In genomic region chr4:143412219-143413092, GRCm38 (mm10) we compare ENCODE assay signal across 8 mouse cellular contexts. TPM values are rescaled to one million over a fixed set of nuclear protein-coding genes. Genes with fewer than 3 reads are reported as not detected.
DNase-seq lines count a peak whose midpoint lies in the region; ATAC-seq lines count a peak whose summit lies in the region.

Gene Pramef8 (plus strand): TSS chr4:143412426.

- peak within 1 kb of the TSS; percentile 81 for H3K27ac ChIP-seq in lung, embryonic 16.5 days (ENCODE audit: low read length)

- peak; percentile 54 for DNase-seq in MEL-GATA-1-ER (ENCODE audit: extremely low read depth, low read depth)
- DNase-seq in cerebellum, adult 8-10 months, result peak; percentile 87
- peak; percentile 93 for DNase-seq in forelimb bud, embryonic 11.5 days (ENCODE audit: low read depth, low spot score)
- DNase-seq in layer of hippocampus, adult 9-10 months (ENCODE audit: low spot score), result peak; percentile 79
- peak; percentile 73 for DNase-seq in ovary, postnatal 10 days (ENCODE audit: low spot score)
- peak; percentile 82 to 83 for DNase-seq in thymus, postnatal 10 days (ENCODE audit: low spot score in 2 of 2)

- WGBS in lung, embryonic 16.5 days, result under 1% methylated on average over 50 of the region's 50 CpGs

- H3K4me1 ChIP-seq in lung, embryonic 16.5 days (replicated peaks; ENCODE audit: control insufficient read depth, insufficient read depth, low read length), result peaks cover 4% of the 10 kb centered on the region; the same call in 1 of the 2 replicates

- peak within 1 kb of the TSS; percentile 61 for H3K4me2 ChIP-seq in lung, embryonic 16.5 days (ENCODE audit: low read depth, low read length)

- peak; percentile 96 to 97 for ATAC-seq in hematopoietic stem cell, adult 5-6 weeks (replicated peaks in 1 of 2; ENCODE audit: insufficient read depth in 1 of 2, low FRiP score in 2 of 2, low TSS enrichment in 1 of 2, low read depth in 1 of 2, poor library complexity in 2 of 2, severe bottlenecking in 2 of 2)
- peak; percentile 97 for ATAC-seq in lung, embryonic 16.5 days (ENCODE audit: low read depth)

- H3K9ac ChIP-seq in lung, embryonic 16.5 days (ENCODE audit: low read length), result peak within 1 kb of the TSS; percentile 62

- no peaks in the 10 kb centered on the region for H3K27me3 ChIP-seq in lung, embryonic 16.5 days (ENCODE audit: control insufficient read depth, insufficient read depth, low read depth, low read length)

- H3K4me3 ChIP-seq in lung, embryonic 16.5 days (ENCODE audit: low read length), result peak within 1 kb of the TSS; percentile 64

- peaks cover 22% of the 10 kb centered on the region for H3K36me3 ChIP-seq in lung, embryonic 16.5 days (ENCODE audit: control insufficient read depth, insufficient read depth, low read length)

- H3K9me3 ChIP-seq in lung, embryonic 16.5 days (ENCODE audit: control insufficient read depth, low read length), result no peaks in the 10 kb centered on the region; the same call in 1 of the 2 replicates

RNA-seq across cellular contexts. Expression of gene Pramef8, which starts in this region (rescaled TPM):
- total RNA-seq in hematopoietic stem cell, adult 5-6 weeks (2017), result 12.6 and 14.8 TPM in 2 replicates
- polyA plus RNA-seq in lung, embryonic 16.5 days (2015; fragmentation: Nextera tagmentation; extraction: Ambion mirVana), result 19.2 and 20.1 TPM in 2 replicates

Comparison
In these comparisons a context has a peak if more than half of its experiments do, and no peak if none do; other contexts are left out.
1. Peak in every context shown above with its lines: DNase-seq, ATAC-seq, H3K4me3 ChIP-seq and H3K27ac ChIP-seq.